Mouse (Mus musculus) gastrocnemius, adult 8-10 months (tissue): ENCODE measurements around the gene Rnf220. TPM values are rescaled to one million over a fixed set of nuclear protein-coding genes. Genes with fewer than 3 reads are reported as not detected.

Source experiments
- DNase-seq, 2 experiments: peaks; one replicate each; pipeline ENCODE4 v3.0.0; 2022; ENCODE audit warnings: low spot score in 2 of 2
- total RNA-seq, 4 experiments: library from RNA; stranded (reverse); gene quantifications; 2 replicates each; pipeline ENCODE4 v1.2.4; 2022

The Rnf220 gene
- total RNA-seq, 4 experiments from 2014 or later: 51.7 to 56.6 (median 52.0) TPM

DNA sequence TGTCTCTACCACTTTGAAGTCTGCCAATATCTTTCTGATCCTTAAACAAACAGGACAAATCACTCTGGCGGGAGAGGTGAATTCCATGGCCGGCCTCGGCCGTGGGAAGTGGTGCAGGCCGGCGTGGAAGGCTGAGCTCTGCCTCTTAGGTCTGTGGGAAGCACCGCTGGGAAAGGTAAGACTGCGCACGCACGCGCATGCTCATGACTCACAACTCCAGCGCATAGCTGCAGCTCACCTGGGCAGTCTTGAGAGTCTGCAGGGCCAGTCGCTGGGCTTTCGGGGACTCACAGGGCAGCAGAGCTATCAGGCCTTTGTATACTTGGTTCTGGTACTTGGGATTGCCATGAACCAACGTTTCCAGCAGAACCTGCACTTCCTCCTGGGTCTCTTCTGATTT lies 267.3 kb downstream of the Rnf220 start:
- DNase-seq: no peak

DNA sequence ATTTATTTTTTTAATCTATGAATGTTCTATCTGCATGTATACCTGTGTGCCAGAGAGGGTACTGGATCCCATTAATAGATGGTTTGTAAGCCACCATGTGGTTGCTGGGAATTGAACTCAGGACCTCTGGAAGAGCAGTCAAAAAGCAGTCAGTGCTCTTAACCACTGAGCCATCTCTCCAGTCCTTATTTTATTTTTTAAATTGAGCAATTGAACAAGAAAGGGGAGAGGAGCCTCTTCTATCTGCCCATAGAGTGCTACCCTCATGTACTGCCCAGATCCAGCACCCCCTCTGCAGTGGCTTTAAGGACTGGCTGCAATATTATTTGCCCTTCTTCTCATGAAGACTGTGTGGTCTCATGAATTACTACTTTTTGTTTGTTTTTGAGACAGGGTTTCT lies 271.6 kb downstream of the Rnf220 start:
- DNase-seq: no peak

- no peak for DNase-seq
Measured at GRCm38 (mm10) chr4:117224122-117224521, 272.7 kb downstream of the Rnf220 start.

- no peak for DNase-seq
Measured at GRCm38 (mm10) chr4:117223001-117223400, 273.9 kb downstream of the Rnf220 start.

DNA sequence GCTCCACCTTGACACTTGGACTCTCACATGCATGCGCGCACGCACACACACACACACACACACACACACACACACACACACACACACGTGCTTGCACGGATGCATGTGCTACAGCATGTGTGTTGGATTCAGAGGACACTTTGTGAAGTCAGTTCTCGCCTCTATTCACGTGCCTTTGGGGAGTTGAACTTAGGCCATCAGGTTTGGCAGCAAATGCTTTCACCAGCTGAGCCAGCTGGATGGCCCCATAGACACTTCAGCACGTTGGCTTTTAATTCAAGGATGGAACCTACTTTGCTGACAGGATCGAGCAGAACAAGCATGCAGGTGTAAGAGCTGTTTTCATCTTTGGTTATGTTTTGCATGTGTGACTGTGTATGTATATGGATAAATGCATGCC lies 275.0 kb downstream of the Rnf220 start:
- DNase-seq: no peak

Other genes with a start within 250 kb of the Rnf220 start
- 1 to 10 TPM; 3.1 to 5.9 (median 4.6) TPM for gene Tmem53, start 245.1 kb downstream of the Rnf220 start, total RNA-seq
- not detected for gene Armh1, start 244.9 kb downstream of the Rnf220 start, total RNA-seq
- gene Eri3, start 53.3 kb upstream of the Rnf220 start, total RNA-seq: 100 to 1,000 TPM; 104 to 131 (median 119) TPM
- gene Dmap1, start 185.2 kb upstream of the Rnf220 start, total RNA-seq: 10 to 100 TPM; 16.2 to 18.6 (median 16.5) TPM
- gene Gm12845, start 227.4 kb upstream of the Rnf220 start, total RNA-seq: not detected